Mouse (Mus musculus) common myeloid progenitor, adult 5-6 weeks (primary cell): ENCODE measurements around the gene Dydc1. TPM values are rescaled to one million over a fixed set of nuclear protein-coding genes. Genes with fewer than 3 reads are reported as not detected.
"Not testable (repeated sequence)": the region's sequence is repeated elsewhere in the genome, so short reads cannot be mapped to it uniquely, and the experiment has no call there.

ENCODE experiments used
- ATAC-seq: replicated peaks from 2 replicates; pipeline ENCODE4 v1.8.0; 2016; ENCODE audit warnings: low read depth, mild to moderate bottlenecking, moderate TSS enrichment, inconsistent platforms; ENCODE audit not compliant: poor library complexity, severe bottlenecking
- total RNA-seq: library from RNA; stranded (forward); fragments of 200-1000, 187-1606 nt; gene quantifications from 2 replicates; pipeline ENCODE4 v1.2.3, GENCODE M21; 2017

Dydc1 gene
- total RNA-seq, result not detected in 2 replicates

DNA sequence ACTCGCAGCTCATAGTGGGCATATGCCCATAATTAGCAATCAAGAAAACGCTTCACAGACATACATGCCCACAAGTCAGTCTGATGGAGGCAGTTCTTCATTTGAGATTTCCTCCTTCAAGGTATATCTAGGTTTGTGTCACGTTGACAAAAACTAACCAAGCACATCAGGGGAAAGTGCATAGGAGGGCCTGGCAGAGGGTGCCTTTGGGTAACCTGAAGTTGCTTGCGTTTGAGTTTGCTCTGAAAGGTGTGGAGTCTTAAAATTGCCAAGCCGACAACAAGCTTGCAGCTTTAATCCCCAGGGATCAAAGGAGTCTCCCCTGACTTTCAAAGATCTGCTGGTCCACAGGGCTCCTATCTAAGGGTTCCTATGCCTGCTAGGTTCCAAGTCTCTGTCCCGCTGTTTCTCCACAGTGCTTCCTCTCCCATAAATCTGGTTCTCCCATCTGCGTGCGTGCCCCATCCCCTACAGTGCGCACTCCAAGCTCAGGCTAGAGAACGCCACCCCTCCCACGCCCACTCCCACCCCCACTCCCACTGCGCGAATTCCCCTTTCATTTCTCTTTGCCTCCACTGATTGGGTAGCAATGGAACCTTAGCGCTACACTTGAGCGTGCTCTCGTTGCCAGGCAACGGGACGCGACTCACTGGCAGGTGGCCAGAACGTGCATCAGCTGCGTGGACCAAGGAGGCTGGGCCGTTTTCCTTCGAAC is at the start of gene Dydc1:
Gene Dydc1, plus strand, starts transcription at position 683 of the 715 bp plus-strand sequence.
- ATAC-seq, result peak; percentile 80

DNA sequence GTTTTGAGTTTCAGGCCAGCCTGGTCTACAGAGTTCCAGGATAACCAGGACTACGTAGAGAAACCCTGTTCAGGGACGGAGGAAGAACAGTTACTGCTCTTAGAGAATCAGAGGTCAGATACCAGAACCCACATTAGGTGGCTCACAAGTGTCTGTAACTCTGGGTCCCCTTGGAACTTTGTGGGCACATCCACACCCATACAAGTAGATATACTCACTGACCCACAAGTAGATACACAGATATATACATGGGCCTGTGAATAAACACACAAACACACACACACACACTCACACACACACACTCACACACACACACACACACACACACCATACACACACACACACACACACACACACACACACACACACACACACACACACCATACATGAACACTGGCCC is 47.6 kb upstream of the Dydc1 start:
- no peak for ATAC-seq

DNA sequence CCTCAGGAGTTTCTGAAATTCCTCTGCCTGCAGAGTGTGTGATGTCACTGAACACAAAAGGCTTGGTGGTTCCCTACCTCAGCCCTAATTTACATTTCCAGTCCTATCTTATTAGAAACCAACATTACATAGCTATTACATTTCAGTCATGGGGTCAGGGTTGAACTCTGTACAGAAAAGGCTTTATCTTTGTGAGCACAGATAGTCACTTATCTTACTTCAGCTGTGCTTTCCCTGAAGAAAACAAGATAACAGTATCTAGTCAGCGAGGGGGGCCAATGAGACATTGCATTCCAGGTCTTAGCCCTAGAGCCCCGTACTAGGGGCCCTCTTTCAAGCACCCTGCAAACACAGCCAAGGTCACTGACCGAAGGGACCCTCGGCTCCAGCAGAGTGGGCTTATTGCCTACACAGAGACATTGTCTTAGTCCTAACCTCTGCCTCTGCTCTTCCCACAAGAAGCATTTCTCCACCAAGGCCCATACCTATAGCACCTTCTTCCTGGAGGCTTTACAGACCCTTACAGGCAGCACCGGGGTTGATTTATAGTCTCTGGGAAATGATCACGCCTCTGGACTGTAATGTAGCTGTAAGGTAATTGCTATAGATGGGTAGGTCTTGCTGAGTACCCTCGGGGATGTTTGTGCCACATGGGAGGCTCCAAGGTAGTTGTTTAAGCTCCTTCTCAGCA is 47.0 kb upstream of the Dydc1 start:
- 0 out of 2 replicates have a peak, but pooled peaks have one; percentile 29 for ATAC-seq

DNA sequence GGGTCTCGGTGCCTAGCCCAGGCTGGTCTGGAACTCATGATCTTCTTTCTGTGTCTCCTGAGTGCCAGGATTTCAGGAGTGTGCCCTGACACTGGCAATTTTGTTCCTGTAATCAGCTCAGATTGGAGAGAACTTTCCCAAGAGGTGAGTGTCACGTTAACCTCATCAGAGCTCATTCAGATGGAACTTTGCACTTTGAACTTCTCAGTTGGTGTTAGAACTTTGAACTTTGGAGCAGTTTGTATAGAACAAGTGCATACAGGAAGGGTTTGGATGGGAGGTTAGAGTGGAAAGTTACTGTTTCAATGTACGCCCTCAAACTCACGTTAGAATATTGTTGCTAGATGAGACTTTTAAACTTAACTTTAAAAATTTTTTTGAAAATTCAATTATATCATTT is 43.4 kb upstream of the Dydc1 start:
- no peak for ATAC-seq

DNA sequence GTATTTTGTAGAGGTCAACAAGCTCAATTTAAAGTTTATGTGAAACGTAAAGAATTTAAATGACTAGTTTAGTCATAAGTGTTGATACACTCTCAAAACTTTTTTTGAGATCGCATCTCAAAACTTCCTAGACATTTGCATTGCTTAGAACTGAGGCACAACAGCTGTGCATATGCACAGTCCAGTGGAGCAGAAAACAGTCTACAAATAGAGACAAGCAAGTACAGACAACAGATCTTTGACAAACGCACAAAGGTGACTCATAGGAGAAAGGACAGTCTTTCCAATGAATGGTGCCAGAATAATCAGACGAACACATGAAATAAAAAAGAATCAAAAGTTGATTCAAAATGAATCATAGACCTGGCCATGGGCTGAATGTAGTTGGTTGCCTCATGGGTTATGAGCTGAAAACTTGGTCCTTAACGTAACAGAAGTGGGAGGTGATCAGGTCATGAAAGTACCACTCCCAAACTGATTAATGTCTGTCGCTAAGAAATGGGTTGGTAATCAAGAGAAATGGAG is 41.7 kb upstream of the Dydc1 start:
- ATAC-seq, result no peak

DNA sequence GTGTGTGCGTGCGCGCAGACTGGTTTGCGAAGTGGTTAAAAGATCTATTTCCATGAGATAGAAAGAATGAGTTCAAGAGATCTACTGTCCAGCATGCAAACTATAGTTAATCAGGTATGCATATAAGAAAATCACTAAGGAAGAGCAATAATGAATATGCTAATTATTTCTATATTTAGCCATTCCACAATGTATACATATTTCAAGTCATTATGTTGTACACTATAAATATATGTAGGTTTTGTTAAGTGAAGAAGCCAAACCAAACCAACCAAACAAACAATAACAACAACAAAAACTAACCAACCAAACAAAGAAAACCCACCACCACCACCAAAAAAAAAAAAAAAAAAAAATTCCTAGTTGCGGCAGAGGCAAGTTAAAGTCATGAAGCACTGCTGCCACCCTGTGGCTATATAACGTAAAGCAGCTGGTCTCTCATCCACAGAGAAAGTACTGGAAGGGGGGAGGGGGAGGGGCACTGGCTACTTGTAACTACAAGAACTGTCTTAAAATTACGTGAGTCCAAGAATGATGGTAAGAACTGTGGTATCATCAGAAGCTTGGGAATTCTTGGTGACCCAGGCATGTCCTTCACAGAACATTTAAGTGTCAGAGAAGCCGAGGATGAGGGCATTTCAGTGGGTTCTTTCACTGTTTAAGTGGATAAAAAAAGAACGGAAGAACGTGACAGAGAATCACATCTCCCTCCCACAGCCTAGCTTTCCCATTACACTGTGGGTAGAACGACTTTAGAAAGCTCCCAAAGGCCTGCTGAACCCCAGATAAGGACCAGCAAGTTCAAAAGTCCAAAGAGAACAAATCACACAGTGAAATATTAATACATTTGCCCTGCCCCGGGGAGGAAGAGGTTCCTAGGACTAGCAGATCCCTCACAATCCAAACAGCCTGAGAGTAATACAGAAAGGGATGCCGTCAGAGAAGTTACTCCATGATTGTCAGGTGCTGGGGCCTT is 39.3 kb upstream of the Dydc1 start:
- peak; percentile 85 for ATAC-seq

DNA sequence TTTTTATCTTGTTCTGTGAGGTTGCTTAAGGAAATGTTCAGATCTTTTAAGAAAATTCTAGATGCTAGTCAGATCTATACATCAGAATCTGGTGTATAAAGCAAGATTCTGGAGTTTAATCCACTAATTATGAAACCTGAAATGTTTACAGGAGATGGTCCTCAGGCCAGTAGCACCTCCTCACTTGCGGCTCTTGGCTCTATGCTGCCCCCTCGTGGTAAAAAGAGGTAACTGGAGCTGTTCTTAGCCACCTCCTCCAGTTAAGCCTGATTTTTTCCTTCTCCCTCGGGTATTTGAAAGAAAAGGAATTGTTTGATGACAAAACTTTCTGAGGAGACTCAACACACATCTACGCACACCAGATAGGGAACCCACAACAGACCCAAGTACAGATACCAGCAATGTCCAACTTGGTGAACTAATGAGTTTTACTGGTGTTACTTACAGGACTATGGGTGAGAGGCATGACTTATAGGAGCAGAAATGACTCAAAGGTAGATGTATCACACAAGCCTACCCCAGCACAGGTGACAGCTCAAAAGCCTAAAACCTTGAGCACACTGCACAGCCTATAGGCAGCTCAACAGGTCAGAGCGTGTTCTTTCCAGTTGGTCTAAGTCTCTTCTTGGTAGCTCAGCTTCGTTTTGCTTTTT is 37.4 kb upstream of the Dydc1 start:
- peak; percentile 85 for ATAC-seq

DNA sequence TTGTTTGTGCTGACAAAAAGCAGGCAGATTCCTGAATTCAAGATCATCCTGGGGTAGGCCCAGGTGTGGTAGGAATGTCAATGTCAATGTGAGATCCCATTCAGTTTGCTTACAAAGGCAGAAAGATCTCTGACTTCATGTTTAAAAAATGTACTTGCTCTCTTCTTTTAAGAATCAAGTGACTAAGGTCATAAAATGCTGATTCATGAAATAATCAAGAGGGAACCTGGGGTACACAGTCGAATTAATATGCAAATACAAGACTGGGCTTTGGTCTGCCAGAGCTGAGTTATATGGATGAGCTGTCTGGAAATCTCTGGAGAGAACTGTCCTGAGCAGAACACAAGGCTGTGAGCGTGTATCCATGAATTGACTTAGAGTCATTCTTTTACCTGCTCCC is 25.3 kb upstream of the Dydc1 start:
- ATAC-seq, result no peak

DNA sequence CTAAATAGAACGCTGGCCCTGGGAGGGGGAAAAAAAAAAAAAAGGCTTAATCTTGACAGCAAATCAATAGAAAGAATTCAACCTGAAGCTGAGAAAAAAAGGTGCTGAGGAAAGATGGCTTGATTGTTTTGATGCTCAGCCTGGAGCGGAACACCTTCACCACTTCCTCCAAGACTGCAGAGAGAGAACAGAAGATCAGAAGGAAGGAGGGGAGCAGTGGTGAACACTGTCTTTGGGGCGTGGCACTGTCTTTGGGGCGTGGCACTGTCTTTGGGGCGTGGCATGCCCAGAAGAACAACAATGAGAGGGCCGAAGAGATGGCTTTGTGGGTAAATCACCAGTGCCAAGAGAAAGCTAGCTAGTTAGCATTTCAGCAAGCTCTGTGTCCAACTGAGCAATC is 22.2 kb upstream of the Dydc1 start:
- ATAC-seq, result no peak

DNA sequence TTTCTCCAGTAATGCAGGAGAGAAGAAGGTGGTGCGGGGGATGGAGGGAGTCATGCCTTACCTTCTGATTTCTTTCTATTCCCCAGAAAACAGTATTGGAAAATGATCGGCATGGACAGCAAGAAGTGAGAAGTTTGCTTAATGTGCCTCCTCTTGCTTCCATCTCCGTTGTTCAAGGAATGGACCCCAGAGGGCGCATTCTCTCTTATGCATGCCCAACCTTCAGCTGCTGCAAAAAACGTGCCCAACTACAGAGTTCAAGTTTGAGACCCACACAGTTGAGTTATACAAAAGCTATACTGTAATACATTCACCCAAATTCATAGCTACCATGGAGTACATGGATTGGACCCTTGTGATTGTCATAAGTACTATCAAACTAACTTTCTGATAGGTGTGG is 20.2 kb upstream of the Dydc1 start:
- 0 out of 2 replicates have a peak, but pooled peaks have one; percentile 42 for ATAC-seq

DNA sequence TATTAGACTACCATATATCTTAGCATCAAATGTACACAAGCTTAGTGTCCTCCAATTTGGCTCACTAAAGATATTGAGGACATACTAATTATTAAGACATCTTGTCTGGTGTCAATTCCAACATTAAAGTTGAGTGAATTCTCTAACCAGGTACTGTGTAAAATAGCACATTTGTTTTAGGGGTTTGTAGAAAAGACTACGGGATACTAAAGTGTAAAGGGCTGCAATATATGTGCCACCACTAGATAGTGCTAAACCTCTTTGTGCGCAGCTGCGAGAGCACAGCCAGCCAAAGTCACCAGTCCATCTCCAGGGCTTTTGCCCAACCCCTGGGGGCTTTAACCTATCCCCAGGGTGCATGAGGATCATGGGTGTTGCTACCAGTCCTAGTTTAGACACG is 19.5 kb upstream of the Dydc1 start:
- not testable (repeated sequence) for ATAC-seq

DNA sequence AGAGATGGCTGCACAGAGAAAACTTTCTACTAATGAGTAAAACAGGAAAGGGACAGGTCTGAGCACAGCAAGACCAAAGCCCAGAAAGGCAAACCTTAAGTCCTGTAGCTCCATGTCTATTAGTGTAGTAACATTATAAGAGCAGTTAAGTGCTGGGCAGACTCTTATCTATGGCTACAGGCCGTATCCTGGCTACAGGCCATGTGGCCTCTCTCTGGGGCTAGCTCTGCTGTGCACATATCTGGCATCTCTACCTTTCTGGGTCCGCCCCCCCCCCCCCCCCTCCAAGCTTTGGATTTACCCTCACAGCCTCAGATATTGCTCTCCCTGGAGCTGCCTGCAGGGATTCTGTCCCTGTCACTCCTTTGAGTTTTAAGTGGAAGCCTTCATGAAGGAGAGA is 7.5 kb upstream of the Dydc1 start:
- peak; percentile 63 for ATAC-seq

DNA sequence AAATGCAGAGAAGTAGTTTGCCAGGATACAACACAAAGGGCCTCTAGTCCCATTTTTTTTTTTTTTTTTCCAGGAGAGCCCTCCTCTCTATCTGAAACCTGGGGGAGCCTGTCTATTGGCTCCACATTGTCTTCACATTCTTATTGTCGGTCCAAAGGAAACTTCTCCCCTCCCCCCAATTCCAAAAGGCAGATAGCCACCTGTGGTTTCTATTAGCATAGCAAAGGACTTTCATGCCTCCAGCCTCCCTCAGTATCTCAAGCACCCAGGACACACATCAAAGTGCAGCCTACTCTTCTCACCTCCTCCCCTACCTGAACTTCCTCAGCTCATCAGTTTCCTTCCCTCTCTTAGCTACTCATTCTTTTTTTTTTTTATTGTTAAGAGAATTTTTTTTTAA is 6.3 kb upstream of the Dydc1 start:
- ATAC-seq, result no peak

DNA sequence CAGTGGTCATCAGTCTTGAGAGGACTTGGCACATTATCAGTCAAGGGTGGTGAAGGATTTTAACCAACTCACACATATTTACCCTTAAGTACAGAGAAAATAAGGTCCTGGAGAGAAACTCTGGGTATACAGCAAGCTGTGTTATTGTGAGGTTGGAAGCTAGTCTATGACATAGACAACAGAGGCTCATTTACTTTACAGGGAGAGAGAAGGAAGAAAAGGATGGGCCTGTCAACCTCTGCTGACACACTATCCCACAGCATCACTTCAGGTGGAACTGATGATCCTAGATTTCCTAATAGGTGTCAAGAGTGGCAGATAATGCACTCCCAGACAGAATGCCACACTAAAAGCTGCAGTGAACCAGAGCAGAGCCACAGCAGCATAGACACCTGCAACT is 3.6 kb upstream of the Dydc1 start, which contains the start of gene Dydc2:
Gene Dydc2, minus strand, starts transcription at position 101 of the 400 bp plus-strand sequence.
- ATAC-seq, result no peak

DNA sequence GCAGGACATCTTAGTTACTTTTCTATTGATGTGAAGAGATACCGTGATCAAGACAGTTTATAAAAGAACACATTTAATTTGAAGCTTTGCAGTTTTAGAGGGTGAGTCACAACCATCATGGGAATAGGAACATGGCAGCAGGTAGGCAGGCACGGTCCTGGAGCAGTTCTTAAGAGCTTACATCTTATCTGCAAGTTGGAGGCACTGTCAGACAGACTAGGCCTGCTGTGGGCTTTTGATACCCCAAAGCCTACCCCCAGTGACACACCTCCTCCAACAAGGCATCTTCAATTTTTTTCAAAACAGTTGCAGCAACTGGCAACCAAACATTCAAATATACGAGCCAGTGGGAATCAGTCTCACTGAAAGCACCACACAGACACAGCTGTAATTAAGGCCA is 2.4 kb upstream of the Dydc1 start:
- no peak for ATAC-seq

DNA sequence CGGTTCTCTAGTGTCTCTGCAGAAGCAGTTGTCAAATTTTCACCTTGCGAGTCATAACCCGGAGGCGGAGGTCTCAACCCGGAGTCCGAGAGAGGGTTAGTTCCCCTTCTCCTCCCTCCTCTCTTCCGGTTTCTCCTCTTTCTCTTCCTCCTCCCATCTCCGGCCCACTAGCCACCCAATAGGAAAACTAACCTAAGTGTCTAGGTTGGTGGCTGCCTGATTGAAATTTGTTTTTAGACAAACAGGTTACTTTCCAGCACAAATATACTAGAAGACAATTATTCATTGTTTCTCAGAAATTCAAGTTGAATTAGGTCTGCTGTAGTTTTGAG is 199 bp downstream of the Dydc1 start:
- ATAC-seq, result no peak

DNA sequence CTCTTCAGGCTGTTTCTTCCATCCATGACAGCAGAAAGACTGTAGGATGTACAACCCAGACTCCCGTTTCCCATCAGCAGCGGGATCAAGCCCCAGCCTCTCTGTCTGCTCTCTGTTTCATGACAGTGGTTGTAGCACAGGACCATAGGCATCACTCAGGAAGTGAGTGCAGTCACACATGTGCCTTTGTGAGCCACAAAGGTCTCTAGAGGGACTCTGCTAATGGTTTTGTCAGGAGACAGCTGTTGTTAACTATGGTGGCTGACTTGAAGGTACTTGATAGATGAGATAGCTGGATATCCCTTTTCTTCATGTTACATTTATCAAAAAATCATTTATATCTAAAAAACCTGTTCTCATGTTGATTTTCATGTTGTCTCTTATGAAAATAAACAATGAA is 9.7 kb downstream of the Dydc1 start:
- no peak for ATAC-seq

DNA sequence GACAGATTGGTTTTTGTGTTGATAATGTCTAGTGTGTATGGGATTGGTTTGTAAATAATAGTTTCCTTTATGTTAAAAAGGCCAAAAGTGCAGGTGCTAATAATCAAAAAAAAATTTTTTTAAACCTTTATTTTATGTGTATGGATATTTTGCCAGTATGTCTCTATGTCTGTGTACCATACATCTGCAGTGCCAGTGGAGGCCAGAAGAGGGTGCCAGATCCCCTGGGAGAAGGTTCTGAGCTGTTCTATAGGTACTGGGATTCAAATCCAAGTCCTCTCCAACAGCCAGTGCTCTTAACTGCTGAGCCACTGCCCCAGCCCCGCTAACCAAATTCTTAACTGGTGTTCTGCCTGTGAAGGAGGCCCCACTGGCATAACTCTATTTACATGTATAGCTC is 14.8 kb downstream of the Dydc1 start:
- ATAC-seq, result peak; percentile 69; the same call in 1 of the 2 replicates

DNA sequence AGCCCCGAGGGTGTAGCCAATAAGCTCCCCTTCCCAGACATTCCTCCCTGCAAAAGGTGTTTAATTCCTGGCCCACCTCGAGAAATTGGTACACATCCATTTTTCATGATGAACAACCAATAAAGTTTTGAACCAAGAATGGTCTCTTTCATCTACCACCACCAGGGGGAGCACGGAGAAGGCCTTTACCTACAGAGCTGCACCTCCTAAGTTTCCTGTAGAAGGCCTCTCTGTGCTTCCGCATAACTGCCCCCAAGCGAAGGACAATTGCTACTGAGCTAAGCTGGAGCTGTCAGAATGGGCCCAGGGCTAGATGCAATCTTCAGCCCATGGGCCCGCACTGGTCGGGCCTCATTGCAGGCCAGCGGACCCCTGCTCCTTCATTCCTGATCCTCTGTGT is 18.1 kb downstream of the Dydc1 start:
- ATAC-seq, result peak; percentile 74; the same call in 1 of the 2 replicates

DNA sequence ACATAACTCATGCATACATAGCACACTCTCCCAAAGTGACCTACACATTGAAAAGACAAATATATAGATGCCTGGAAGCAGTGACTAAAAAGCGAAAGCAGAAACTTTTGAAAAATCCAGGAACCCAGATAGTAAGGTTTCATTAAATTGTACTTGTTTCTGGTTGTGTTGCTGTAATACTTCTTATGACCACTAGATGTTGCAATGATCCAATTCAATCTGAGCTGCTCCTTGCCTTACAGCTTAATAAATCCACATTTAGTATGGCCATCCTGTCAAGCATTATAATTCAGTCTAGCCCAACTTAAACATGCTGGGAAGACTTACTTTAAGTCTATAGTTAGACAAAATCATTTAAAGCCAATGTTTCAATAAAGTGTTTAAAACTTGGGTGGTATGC is 21.4 kb downstream of the Dydc1 start:
- ATAC-seq, result 0 out of 2 replicates have a peak, but pooled peaks have one; percentile 50
